Mouse (Mus musculus) layer of hippocampus, postnatal 10 days (tissue): ENCODE results near the gene Gm35315. TPM values are rescaled to one million over a fixed set of nuclear protein-coding genes. Genes with fewer than 3 reads are reported as not detected.
"Not testable (repeated sequence)": the region's sequence is repeated elsewhere in the genome, so short reads cannot be mapped to it uniquely, and the experiment has no call there.

Source experiments
- DNase-seq, 2 experiments: peaks; one replicate each; pipeline ENCODE4 v3.0.0; 2021; ENCODE audit warnings: low spot score in 2 of 2
- total RNA-seq, 2 experiments: library from RNA; stranded (reverse); gene quantifications; 2 replicates each; pipeline ENCODE4 v1.2.3; 2021

Gene Gm35315
- total RNA-seq, 2 experiments from 2014 or later, result 0.73 to 0.89 TPM

- DNase-seq, result peak; percentile 39 to 66
Observed at GRCm38 (mm10) chr5:110101716-110102347, 7.6 kb upstream of the Gm35315 start.

- DNase-seq, result peak in 1 of 2 experiments; percentile 32
Observed at GRCm38 (mm10) chr5:110100921-110101631, 6.9 kb upstream of the Gm35315 start.

GRCm38 (mm10) chr5:110099656-110100580, 5.7 kb upstream of the Gm35315 start, which contains the start of gene Plcxd1:
TSS of gene Plcxd1 (plus strand) at chr5:110099969.
- DNase-seq, result no peak

- DNase-seq, result no peak
Observed at GRCm38 (mm10) chr5:110098991-110099477, 4.8 kb upstream of the Gm35315 start.

GRCm38 (mm10) chr5:110094847-110095213, 610 bp upstream of the Gm35315 start:
- DNase-seq, result no peak

- no peak for DNase-seq
Observed at GRCm38 (mm10) chr5:110091546-110091945, 2.7 kb downstream of the Gm35315 start.

GRCm38 (mm10) chr5:110086161-110086866, 7.9 kb downstream of the Gm35315 start:
- DNase-seq, result no peak

GRCm38 (mm10) chr5:110082961-110083360, 11.3 kb downstream of the Gm35315 start:
- no peak for DNase-seq

GRCm38 (mm10) chr5:110072413-110072812, 21.8 kb downstream of the Gm35315 start, which contains the start of gene Gm17655:
TSS of gene Gm17655 (minus strand) at chr5:110072513.
- not testable (repeated sequence) for DNase-seq

GRCm38 (mm10) chr5:110057637-110058408, 36.4 kb downstream of the Gm35315 start:
- peak; percentile 76 to 84 for DNase-seq

Other genes starting within 250 kb of the Gm35315 start
- gene Gm15446, start 171.0 kb downstream of the Gm35315 start, total RNA-seq, result 10 to 100 TPM; 37.9 to 45.4 TPM
- gene Zfp932, start 97.9 kb downstream of the Gm35315 start, total RNA-seq, result 10 to 100 TPM; 52.4 to 62.0 TPM
- gene Gm17655, start 21.9 kb downstream of the Gm35315 start, total RNA-seq, result 10 to 100 TPM in 1 of 2 experiments, 1 to 10 TPM in 1; 8.9 to 10.3 TPM
- gene Plcxd1, start 5.5 kb upstream of the Gm35315 start, total RNA-seq, result 1 to 10 TPM; 3.3 to 4.6 TPM
- 10 to 100 TPM; 83.7 to 98.9 TPM for gene Gtpbp6, start 13.8 kb upstream of the Gm35315 start, total RNA-seq
- gene Zfp605, start 15.7 kb upstream of the Gm35315 start, total RNA-seq, result 10 to 100 TPM; 16.1 to 16.8 TPM
- 10 to 100 TPM; 74.0 to 76.0 TPM for gene Chfr, start 41.4 kb upstream of the Gm35315 start, total RNA-seq
- gene Golga3, start 82.3 kb upstream of the Gm35315 start, total RNA-seq, result 10 to 100 TPM; 43.7 to 47.6 TPM
- 10 to 100 TPM; 32.0 to 40.6 TPM for gene Ankle2, start 136.6 kb upstream of the Gm35315 start, total RNA-seq
- gene Pgam5, start 175.5 kb upstream of the Gm35315 start, total RNA-seq, result 10 to 100 TPM; 66.2 to 73.7 TPM
- 1 to 10 TPM; 8.5 to 9.5 TPM for gene Pxmp2, start 191.8 kb upstream of the Gm35315 start, total RNA-seq
- 1 to 10 TPM; 4.8 to 7.6 TPM for gene Pole, start 191.9 kb upstream of the Gm35315 start, total RNA-seq
- gene P2rx2, start 248.8 kb upstream of the Gm35315 start, total RNA-seq, result 1 to 10 TPM; 2.4 to 2.9 TPM